Mouse (Mus musculus) ZHBTc4 (cell line): ENCODE results near the gene Kat5.

Source experiments
- DNase-seq: peaks from one replicate; pipeline ENCODE4 v3.0.0-alpha.2; 2011; ENCODE audit warnings: low read depth, low spot score

Gene Kat5

GRCm38 (mm10) chr19:5609547-5610404, at the start of gene Kat5:
TSS of gene Kat5 (minus strand) at chr19:5610237.
- DNase-seq: peak; percentile 95

DNA sequence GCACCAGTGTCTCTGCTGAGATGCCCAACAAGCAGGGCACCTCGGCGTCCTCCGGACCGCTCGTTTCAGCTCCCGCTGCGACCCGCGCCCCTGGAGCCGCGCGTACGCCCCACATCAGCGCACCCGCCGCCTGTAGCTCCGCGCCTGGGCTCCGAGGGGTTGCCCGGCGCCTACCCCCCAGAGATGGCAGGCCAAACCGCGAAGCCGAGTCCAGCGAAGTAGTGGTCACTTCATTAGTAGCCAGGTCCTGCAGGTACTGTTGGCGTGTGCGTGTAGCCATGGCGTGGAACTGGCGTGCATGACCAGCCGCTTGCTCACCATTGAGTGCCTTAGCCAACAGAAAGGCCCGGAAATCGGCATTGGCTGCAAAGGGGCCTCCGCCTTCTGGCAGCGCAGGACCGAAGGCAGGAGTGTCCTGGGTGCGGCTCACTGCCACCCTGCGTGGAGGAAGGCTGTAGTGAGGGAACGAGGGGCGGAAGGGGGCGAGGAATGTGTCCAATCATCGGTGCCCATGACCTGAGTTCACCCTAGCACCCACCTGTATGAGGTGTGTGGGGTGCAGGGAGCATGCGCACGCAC, 44.8 kb upstream of the Kat5 start:
- peak; percentile 46 for DNase-seq

DNA sequence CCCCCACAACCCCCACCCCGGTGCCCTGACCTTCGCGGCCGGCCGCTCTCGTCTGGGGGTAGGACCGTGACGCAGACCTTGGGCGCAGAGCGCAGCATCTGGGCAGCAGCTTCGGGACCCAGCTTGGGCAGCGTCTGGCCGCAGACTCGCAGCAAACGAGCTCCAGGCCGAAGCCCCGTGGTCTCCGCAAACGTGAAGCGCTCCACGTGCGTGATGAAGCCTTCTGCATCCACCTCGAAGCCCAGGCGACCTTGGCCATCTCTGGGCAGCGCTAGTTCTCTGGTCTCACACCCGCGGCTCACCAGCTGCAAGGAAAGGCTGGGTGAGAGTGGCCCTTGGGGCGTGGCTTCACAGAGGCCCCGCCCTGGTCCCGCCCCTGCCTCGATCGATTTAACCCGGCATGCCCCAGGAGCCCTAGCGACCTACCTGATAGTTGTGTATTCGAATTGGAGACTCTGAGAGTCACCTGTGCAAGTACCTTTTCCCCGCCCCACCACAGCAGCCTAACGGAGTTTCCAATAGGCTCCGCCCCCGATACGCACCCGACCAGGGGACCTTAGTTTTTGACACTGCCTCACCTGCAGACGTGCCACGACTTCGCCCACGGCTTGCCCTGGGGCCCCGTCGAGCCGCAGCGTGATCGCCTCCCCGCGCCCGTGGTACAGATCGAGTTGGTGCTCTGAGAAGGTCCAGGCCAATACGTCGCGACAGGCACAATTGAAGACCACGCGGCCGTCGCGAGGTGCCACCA, 44.1 kb upstream of the Kat5 start:
- DNase-seq: peak; percentile 87

GRCm38 (mm10) chr19:5652570-5652969, 42.5 kb upstream of the Kat5 start:
- DNase-seq: no peak

- peak; percentile 54 for DNase-seq
Measured at GRCm38 (mm10) chr19:5651502-5652274, 41.7 kb upstream of the Kat5 start.

DNA sequence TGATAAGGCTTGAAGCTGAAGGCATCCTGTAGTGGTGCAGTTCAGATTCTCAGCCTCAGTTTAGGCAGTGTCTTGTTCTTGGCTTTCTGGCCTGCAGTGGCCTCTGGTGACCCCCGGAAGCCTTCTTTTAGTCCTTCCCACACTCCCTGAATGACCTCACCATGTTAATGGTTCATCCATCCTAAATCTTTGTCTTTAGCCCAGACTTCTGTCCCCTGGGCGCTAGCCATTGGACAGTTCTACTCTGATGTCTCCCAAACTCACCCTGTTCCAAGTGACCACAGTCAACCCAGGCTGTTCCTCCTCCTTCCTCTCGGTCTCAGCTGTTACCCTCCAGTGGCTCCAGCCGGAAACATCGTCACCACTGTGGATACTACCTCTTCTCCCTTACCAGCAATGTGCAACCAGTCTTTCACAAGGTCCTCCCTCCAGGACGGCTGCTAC, 39.3 kb upstream of the Kat5 start:
- no peak for DNase-seq

GRCm38 (mm10) chr19:5648401-5649297, 38.6 kb upstream of the Kat5 start:
- peak; percentile 88 for DNase-seq

DNA sequence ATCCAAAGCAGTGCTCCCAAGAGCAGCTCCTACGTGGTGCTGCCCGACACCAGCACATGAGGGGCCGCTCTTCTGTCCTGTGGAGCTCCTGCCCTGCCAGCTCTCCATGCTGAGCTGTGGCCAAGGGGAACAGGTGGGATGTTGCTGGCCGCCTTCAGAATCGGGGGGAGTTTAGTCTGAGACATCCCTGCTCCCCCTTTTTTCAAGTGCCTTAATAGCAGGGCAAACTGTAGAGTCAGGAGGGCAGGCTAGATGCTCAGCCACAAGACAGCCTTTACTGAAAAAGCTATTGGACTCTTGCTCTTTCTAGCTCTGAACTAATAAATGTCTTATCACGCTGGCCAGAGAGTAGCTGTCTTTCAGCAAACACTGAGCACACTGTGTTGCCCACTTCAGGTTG, 37.8 kb upstream of the Kat5 start:
- no peak for DNase-seq

GRCm38 (mm10) chr19:5646731-5647330, 36.8 kb upstream of the Kat5 start:
- no peak for DNase-seq

- no peak for DNase-seq
Measured at GRCm38 (mm10) chr19:5645280-5645679, 35.2 kb upstream of the Kat5 start.

GRCm38 (mm10) chr19:5641641-5642040, 31.6 kb upstream of the Kat5 start:
- DNase-seq: peak; percentile 53

GRCm38 (mm10) chr19:5641021-5641420, 31.0 kb upstream of the Kat5 start:
- no peak for DNase-seq

GRCm38 (mm10) chr19:5640339-5640738, 30.3 kb upstream of the Kat5 start:
- DNase-seq: no peak

DNA sequence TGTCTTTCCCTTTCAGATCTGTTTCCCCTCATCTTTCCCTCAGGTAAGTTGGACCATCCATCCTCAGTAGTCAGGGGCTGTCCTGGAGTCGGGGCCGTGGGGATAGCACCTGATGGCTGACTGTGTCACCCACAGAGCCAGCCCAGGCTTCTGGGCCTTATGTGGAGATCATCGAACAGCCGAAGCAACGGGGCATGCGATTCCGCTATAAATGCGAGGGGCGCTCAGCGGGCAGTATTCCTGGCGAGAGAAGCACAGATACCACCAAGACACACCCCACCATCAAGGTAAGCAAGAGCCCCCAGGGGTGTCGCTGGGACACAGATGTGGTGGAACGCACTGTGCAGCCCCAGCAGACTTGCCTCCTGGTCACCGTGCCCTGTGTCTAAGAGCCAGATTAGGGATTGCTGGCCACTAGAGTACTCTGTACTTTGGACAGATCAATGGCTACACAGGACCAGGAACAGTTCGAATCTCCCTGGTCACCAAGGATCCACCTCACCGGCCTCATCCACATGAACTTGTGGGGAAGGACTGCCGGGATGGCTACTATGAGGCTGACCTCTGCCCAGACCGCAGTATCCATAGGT, 28.5 kb upstream of the Kat5 start:
- no peak for DNase-seq

GRCm38 (mm10) chr19:5637069-5638047, 27.3 kb upstream of the Kat5 start, which contains the start of gene Rela:
TSS of gene Rela (plus strand) at chr19:5637483.
- DNase-seq: peak; percentile 82

GRCm38 (mm10) chr19:5636571-5637041, 26.6 kb upstream of the Kat5 start:
- no peak for DNase-seq

GRCm38 (mm10) chr19:5636036-5636570, 26.1 kb upstream of the Kat5 start:
- DNase-seq: no peak

GRCm38 (mm10) chr19:5632120-5632519, 22.1 kb upstream of the Kat5 start:
- no peak for DNase-seq
